Mouse (Mus musculus) neural tube, embryonic 15.5 days (tissue): Measurements from ENCODE around the gene Akna. TPM values are rescaled to one million over a fixed set of nuclear protein-coding genes. Genes with fewer than 3 reads are reported as not detected.

Experiments used
- ATAC-seq: fragments of 200-750 bp; cut with Nextera tagmentation; 2 replicates; pipeline ENCODE4 v1.8.0; 2017; ENCODE audit warnings: mild to moderate bottlenecking, moderate TSS enrichment, moderate library complexity; ENCODE audit not compliant: low FRiP score
- H3K27ac ChIP-seq: fragments of 300-500 bp; sonication (generic); replicated peaks from 2 replicates; pipeline ENCODE4 v1.5.1; 2015; ENCODE audit warnings: mild to moderate bottlenecking, inconsistent platforms
- H3K27me3 ChIP-seq: fragments of 300-500 bp; sonication (generic); replicated peaks from 2 replicates; pipeline ENCODE4 v1.6.1; 2015; ENCODE audit warnings: inconsistent platforms
- H3K36me3 ChIP-seq: fragments of 300-500 bp; sonication (generic); 2 replicates; pipeline ENCODE4 v1.6.1; 2015; ENCODE audit warnings: inconsistent platforms
- H3K4me1 ChIP-seq: fragments of 300-500 bp; sonication (generic); 2 replicates; pipeline ENCODE4 v1.6.1; 2015; ENCODE audit warnings: inconsistent platforms
- H3K4me2 ChIP-seq: fragments of 300-500 bp; sonication (generic); 2 replicates; pipeline ENCODE4 v1.6.1; 2015; ENCODE audit warnings: inconsistent platforms, mild to moderate bottlenecking, moderate library complexity
- H3K4me3 ChIP-seq: fragments of 300-500 bp; sonication (generic); replicated peaks from 2 replicates; pipeline ENCODE4 v1.5.1; 2015; ENCODE audit warnings: mild to moderate bottlenecking, inconsistent platforms
- H3K9ac ChIP-seq: fragments of 300-500 bp; sonication (generic); replicated peaks from 2 replicates; pipeline ENCODE4 v1.6.1; 2015; ENCODE audit warnings: mild to moderate bottlenecking, inconsistent platforms
- H3K9me3 ChIP-seq: fragments of 300-500 bp; sonication (generic); replicated peaks from 2 replicates; pipeline ENCODE4 v1.6.1; 2016; ENCODE audit warnings: inconsistent platforms
- WGBS: fragments of 180-500 bp; shearing (Covaris S2); methylation state at CpG from one replicate; pipeline ENCODE4 v1.1.7; 2015; ENCODE audit warnings: mixed read lengths; 5-methylcytosine and 5-hydroxymethylcytosine counted together
- polyA plus RNA-seq: library from polyadenylated mRNA; unstranded; fragments of >200 nt; fragmentation: Nextera tagmentation; extraction: Ambion mirVana; gene quantifications from 2 replicates; pipeline ENCODE4 v1.2.1, GENCODE M21; 2015

The Akna gene
- polyA plus RNA-seq, 1 experiment from 2014 or later, result 3.1 TPM

- no peaks in the 10 kb centered on the region for H3K27me3 ChIP-seq
- H3K9ac ChIP-seq, result no peak overlapping the region
- H3K36me3 ChIP-seq, result peaks cover 17% of the 10 kb centered on the region
- H3K4me1 ChIP-seq, result no peaks in the 10 kb centered on the region
- H3K4me2 ChIP-seq, result no peak overlapping the region
- H3K9me3 ChIP-seq, result no peaks in the 10 kb centered on the region
- 66% methylated on average over 7 of the region's 7 CpGs for WGBS
- no peak for ATAC-seq
- H3K4me3 ChIP-seq, result no peak overlapping the region
- H3K27ac ChIP-seq, result no peak overlapping the region
These were observed 25.7 kb downstream of the Akna start for GRCm38 (mm10) chr4:63377483-63377882.

GRCm38 (mm10) chr4:63375367-63375766, 27.8 kb downstream of the Akna start:
- Histone ChIP-seq H3K9me3 (no peaks in the 10 kb centered on the region), H3K27me3 (no peaks in the 10 kb centered on the region), H3K9ac (no peak overlapping the region), H3K4me1 (no peaks in the 10 kb centered on the region), H3K4me3 (no peak overlapping the region), H3K27ac (no peak overlapping the region), H3K4me2 (no peak overlapping the region), H3K36me3 (peaks cover 12% of the 10 kb centered on the region; the same call in 1 of the 2 replicates)
- WGBS, result 45% methylated on average over 1 of the region's 1 CpGs
- ATAC-seq, result peak; percentile 56

GRCm38 (mm10) chr4:63374331-63374730, 28.8 kb downstream of the Akna start:
- Histone ChIP-seq H3K4me3 (no peak overlapping the region), H3K4me1 (no peaks in the 10 kb centered on the region), H3K4me2 (no peak overlapping the region), H3K9me3 (no peaks in the 10 kb centered on the region), H3K27ac (no peak overlapping the region), H3K36me3 (peaks cover 3% of the 10 kb centered on the region; the same call in 1 of the 2 replicates), H3K27me3 (no peaks in the 10 kb centered on the region), H3K9ac (no peak overlapping the region)
- no peak for ATAC-seq
- 87% methylated on average over 12 of the region's 12 CpGs for WGBS

GRCm38 (mm10) chr4:63373404-63373803, 29.8 kb downstream of the Akna start:
- H3K27ac ChIP-seq, result no peak overlapping the region
- no peaks in the 10 kb centered on the region for H3K9me3 ChIP-seq
- no peaks in the 10 kb centered on the region for H3K27me3 ChIP-seq
- ATAC-seq, result no peak
- no peak overlapping the region for H3K4me2 ChIP-seq
- no peaks in the 10 kb centered on the region for H3K36me3 ChIP-seq
- H3K4me1 ChIP-seq, result no peaks in the 10 kb centered on the region
- H3K4me3 ChIP-seq, result no peak overlapping the region
- H3K9ac ChIP-seq, result no peak overlapping the region
- WGBS, result 92% methylated on average over 8 of the region's 8 CpGs

GRCm38 (mm10) chr4:63371890-63372289, 31.3 kb downstream of the Akna start:
- 69% methylated on average over 3 of the region's 3 CpGs for WGBS
- H3K4me2 ChIP-seq, result no peak overlapping the region
- H3K36me3 ChIP-seq, result no peaks in the 10 kb centered on the region
- H3K4me3 ChIP-seq, result no peak overlapping the region
- no peaks in the 10 kb centered on the region for H3K27me3 ChIP-seq
- no peak overlapping the region for H3K9ac ChIP-seq
- no peaks in the 10 kb centered on the region for H3K9me3 ChIP-seq
- H3K4me1 ChIP-seq, result peaks cover 6% of the 10 kb centered on the region; the same call in 1 of the 2 replicates
- H3K27ac ChIP-seq, result no peak overlapping the region
- ATAC-seq, result no peak

- no peak overlapping the region for H3K4me3 ChIP-seq
- H3K9me3 ChIP-seq, result no peaks in the 10 kb centered on the region
- 30% methylated on average over 7 of the region's 7 CpGs for WGBS
- H3K9ac ChIP-seq, result no peak overlapping the region
- peaks cover 6% of the 10 kb centered on the region; the same call in 1 of the 2 replicates for H3K4me1 ChIP-seq
- H3K36me3 ChIP-seq, result no peaks in the 10 kb centered on the region
- no peaks in the 10 kb centered on the region for H3K27me3 ChIP-seq
- ATAC-seq, result no peak
- H3K27ac ChIP-seq, result no peak overlapping the region
- no peak overlapping the region for H3K4me2 ChIP-seq
These were observed 32.3 kb downstream of the Akna start for GRCm38 (mm10) chr4:63370897-63371296.

- Histone ChIP-seq H3K4me2 (no peak overlapping the region), H3K4me1 (peaks cover 6% of the 10 kb centered on the region; the same call in 1 of the 2 replicates), H3K4me3 (no peak overlapping the region), H3K27me3 (no peaks in the 10 kb centered on the region), H3K9me3 (no peaks in the 10 kb centered on the region), H3K9ac (no peak overlapping the region), H3K27ac (no peak overlapping the region), H3K36me3 (no peaks in the 10 kb centered on the region)
- WGBS, result 17% methylated on average over 4 of the region's 4 CpGs
- ATAC-seq, result peak; percentile 27; the same call in 1 of the 2 replicates
These were observed 34.6 kb downstream of the Akna start for GRCm38 (mm10) chr4:63368577-63368976.

GRCm38 (mm10) chr4:63362150-63362549, 41.0 kb downstream of the Akna start, which contains the start of gene Orm2:
Gene Orm2 (plus strand): TSS chr4:63362449.
- ATAC-seq, result no peak
- H3K9ac ChIP-seq, result no peak within 1 kb of the TSS
- no peak within 1 kb of the TSS for H3K4me3 ChIP-seq
- H3K27ac ChIP-seq, result no peak within 1 kb of the TSS
- H3K4me2 ChIP-seq, result no peak within 1 kb of the TSS
- no peaks in the 10 kb centered on the region for H3K9me3 ChIP-seq
- H3K4me1 ChIP-seq, result no peaks in the 10 kb centered on the region
- no peaks in the 10 kb centered on the region for H3K36me3 ChIP-seq
- no peaks in the 10 kb centered on the region for H3K27me3 ChIP-seq
- WGBS, result 87% methylated on average over 5 of the region's 5 CpGs

GRCm38 (mm10) chr4:63359861-63360260, 43.3 kb downstream of the Akna start:
- Histone ChIP-seq H3K36me3 (no peaks in the 10 kb centered on the region), H3K9ac (no peak overlapping the region), H3K27me3 (no peaks in the 10 kb centered on the region), H3K27ac (no peak overlapping the region), H3K4me1 (no peaks in the 10 kb centered on the region), H3K4me2 (no peak overlapping the region), H3K9me3 (no peaks in the 10 kb centered on the region), H3K4me3 (no peak overlapping the region)
- no peak for ATAC-seq
- WGBS, result 64% methylated on average over 6 of the region's 6 CpGs

- Histone ChIP-seq H3K27me3 (no peaks in the 10 kb centered on the region), H3K4me3 (no peak overlapping the region), H3K27ac (no peak overlapping the region), H3K36me3 (no peaks in the 10 kb centered on the region), H3K9ac (no peak overlapping the region), H3K4me1 (no peaks in the 10 kb centered on the region), H3K9me3 (no peaks in the 10 kb centered on the region), H3K4me2 (no peak overlapping the region)
- 63% methylated on average over 2 of the region's 2 CpGs for WGBS
- no peak for ATAC-seq
These were observed 46.1 kb downstream of the Akna start for GRCm38 (mm10) chr4:63356981-63357570.

- no peak within 1 kb of the TSS for H3K4me2 ChIP-seq
- H3K9ac ChIP-seq, result no peak within 1 kb of the TSS
- no peaks in the 10 kb centered on the region for H3K27me3 ChIP-seq
- WGBS, result 82% methylated on average over 4 of the region's 4 CpGs
- no peak within 1 kb of the TSS for H3K27ac ChIP-seq
- ATAC-seq, result no peak
- no peaks in the 10 kb centered on the region for H3K4me1 ChIP-seq
- H3K9me3 ChIP-seq, result no peaks in the 10 kb centered on the region
- no peak within 1 kb of the TSS for H3K4me3 ChIP-seq
- no peaks in the 10 kb centered on the region for H3K36me3 ChIP-seq
These were observed 47.1 kb downstream of the Akna start, which contains the start of gene Orm3 for GRCm38 (mm10) chr4:63355877-63356665. Gene Orm3 (plus strand): TSS chr4:63356162.

- H3K4me3 ChIP-seq, result no peak overlapping the region
- H3K4me1 ChIP-seq, result no peaks in the 10 kb centered on the region
- H3K9ac ChIP-seq, result no peak overlapping the region
- no peaks in the 10 kb centered on the region for H3K27me3 ChIP-seq
- H3K4me2 ChIP-seq, result no peak overlapping the region
- H3K9me3 ChIP-seq, result no peaks in the 10 kb centered on the region
- WGBS, result 64% methylated on average over 6 of the region's 6 CpGs
- no peak overlapping the region for H3K27ac ChIP-seq
- H3K36me3 ChIP-seq, result no peaks in the 10 kb centered on the region
- no peak for ATAC-seq
These were observed 54.6 kb downstream of the Akna start for GRCm38 (mm10) chr4:63348524-63348923.
